Comparison of ENCODE assay signal across 8 mouse cellular contexts in genomic region chr19:57356273-57356672, GRCm38 (mm10). TPM values are rescaled to one million over a fixed set of nuclear protein-coding genes. Genes with fewer than 3 reads are reported as not detected.
DNase-seq lines count a peak whose midpoint lies in the region; ATAC-seq and TF ChIP-seq lines count a peak whose summit lies in the region.

No protein-coding gene starts in this region.

- H3K4me3 ChIP-seq in lung, embryonic 14.5 days (ENCODE audit: low read depth, low read length): no peak overlapping the region
- H3K4me3 ChIP-seq in heart, embryonic 15.5 days: no peak overlapping the region
- H3K4me3 ChIP-seq in lung, embryonic 16.5 days (ENCODE audit: low read length): no peak overlapping the region
- H3K4me3 ChIP-seq in hindbrain, embryonic 16.5 days (ENCODE audit: low read length): no peak overlapping the region
- H3K4me3 ChIP-seq in forebrain, embryonic 12.5 days (replicated peaks): no peak overlapping the region
- H3K4me3 ChIP-seq in forebrain, embryonic 14.5 days (ENCODE audit: low read depth, low read length): no peak overlapping the region

- no peaks in the 10 kb centered on the region for H3K9me3 ChIP-seq in lung, embryonic 14.5 days (ENCODE audit: low read depth, low read length)
- H3K9me3 ChIP-seq in heart, embryonic 15.5 days (replicated peaks): no peaks in the 10 kb centered on the region
- no peaks in the 10 kb centered on the region for H3K9me3 ChIP-seq in lung, embryonic 16.5 days (ENCODE audit: control insufficient read depth, low read length)
- H3K9me3 ChIP-seq in hindbrain, embryonic 16.5 days (ENCODE audit: control insufficient read depth, low read length): no peaks in the 10 kb centered on the region
- H3K9me3 ChIP-seq in forebrain, embryonic 12.5 days: no peaks in the 10 kb centered on the region
- no peaks in the 10 kb centered on the region for H3K9me3 ChIP-seq in forebrain, embryonic 14.5 days (replicated peaks; ENCODE audit: control insufficient read depth, low read length)

- peak; percentile 49 for DNase-seq in lung, embryonic 14.5 days
- DNase-seq in lung, postnatal 25 days (ENCODE audit: low spot score): no peak
- DNase-seq in thymus, postnatal 25 days: peak; percentile 67
- DNase-seq in forebrain, embryonic 14.5 days (ENCODE audit: low spot score): no peak

- H3K27me3 ChIP-seq in lung, embryonic 14.5 days (ENCODE audit: insufficient read depth, low read length): no peaks in the 10 kb centered on the region
- H3K27me3 ChIP-seq in heart, embryonic 15.5 days: no peaks in the 10 kb centered on the region
- H3K27me3 ChIP-seq in lung, embryonic 16.5 days (ENCODE audit: control insufficient read depth, insufficient read depth, low read depth, low read length): no peaks in the 10 kb centered on the region
- no peaks in the 10 kb centered on the region for H3K27me3 ChIP-seq in hindbrain, embryonic 16.5 days (replicated peaks; ENCODE audit: control insufficient read depth, insufficient read depth, low read length)
- H3K27me3 ChIP-seq in forebrain, embryonic 12.5 days: no peaks in the 10 kb centered on the region
- no peaks in the 10 kb centered on the region for H3K27me3 ChIP-seq in forebrain, embryonic 14.5 days (replicated peaks; ENCODE audit: control insufficient read depth, insufficient read depth, low read length)

- H3K9ac ChIP-seq in lung, embryonic 14.5 days: no peak overlapping the region
- no peak overlapping the region for H3K9ac ChIP-seq in heart, embryonic 15.5 days
- H3K9ac ChIP-seq in lung, embryonic 16.5 days (ENCODE audit: low read length): no peak overlapping the region
- H3K9ac ChIP-seq in hindbrain, embryonic 16.5 days (ENCODE audit: low read depth, low read length): no peak overlapping the region
- H3K9ac ChIP-seq in forebrain, embryonic 12.5 days: no peak overlapping the region
- no peak overlapping the region for H3K9ac ChIP-seq in forebrain, embryonic 14.5 days (ENCODE audit: low read length)

- H3K4me1 ChIP-seq in lung, embryonic 14.5 days (ENCODE audit: insufficient read depth): peaks cover 23% of the 10 kb centered on the region; the same call in 1 of the 2 replicates
- H3K4me1 ChIP-seq in heart, embryonic 15.5 days (replicated peaks): peaks cover 42% of the 10 kb centered on the region
- H3K4me1 ChIP-seq in lung, embryonic 16.5 days (replicated peaks; ENCODE audit: control insufficient read depth, insufficient read depth, low read length): peaks cover 23% of the 10 kb centered on the region
- peaks cover 9% of the 10 kb centered on the region; the same call in 1 of the 2 replicates for H3K4me1 ChIP-seq in hindbrain, embryonic 16.5 days (ENCODE audit: control insufficient read depth, insufficient read depth, low read depth, low read length)
- H3K4me1 ChIP-seq in forebrain, embryonic 12.5 days: peaks cover 13% of the 10 kb centered on the region
- H3K4me1 ChIP-seq in forebrain, embryonic 14.5 days (ENCODE audit: control insufficient read depth, insufficient read depth, low read length): peaks cover 4% of the 10 kb centered on the region; the same call in 1 of the 2 replicates

- H3K27ac ChIP-seq in lung, embryonic 14.5 days (ENCODE audit: low read depth): peak overlapping the region; percentile 84
- peak overlapping the region; percentile 76 for H3K27ac ChIP-seq in heart, embryonic 15.5 days
- H3K27ac ChIP-seq in lung, embryonic 16.5 days (ENCODE audit: low read length): peak overlapping the region; percentile 58
- H3K27ac ChIP-seq in hindbrain, embryonic 16.5 days (ENCODE audit: low read depth, low read length): no peak overlapping the region
- H3K27ac ChIP-seq in forebrain, embryonic 12.5 days: no peak overlapping the region
- H3K27ac ChIP-seq in forebrain, embryonic 14.5 days (ENCODE audit: low read depth, low read length): no peak overlapping the region

- H3K4me2 ChIP-seq in lung, embryonic 14.5 days: peak overlapping the region; percentile 38
- peak overlapping the region; percentile 36; the same call in 1 of the 2 replicates for H3K4me2 ChIP-seq in heart, embryonic 15.5 days
- H3K4me2 ChIP-seq in lung, embryonic 16.5 days (ENCODE audit: low read depth, low read length): peak overlapping the region; percentile 7; the same call in 1 of the 2 replicates
- no peak overlapping the region for H3K4me2 ChIP-seq in hindbrain, embryonic 16.5 days (ENCODE audit: low read length)
- no peak overlapping the region for H3K4me2 ChIP-seq in forebrain, embryonic 12.5 days
- no peak overlapping the region for H3K4me2 ChIP-seq in forebrain, embryonic 14.5 days (ENCODE audit: low read length)

- no peak for TF ChIP-seq CTCF in lung, embryonic 14.5 days (IDR thresholded peaks at IDR 0.05; ENCODE audit: low read depth)

- H3K36me3 ChIP-seq in lung, embryonic 14.5 days (ENCODE audit: insufficient read depth): no peaks in the 10 kb centered on the region
- no peaks in the 10 kb centered on the region for H3K36me3 ChIP-seq in heart, embryonic 15.5 days
- H3K36me3 ChIP-seq in lung, embryonic 16.5 days (ENCODE audit: control insufficient read depth, insufficient read depth, low read length): no peaks in the 10 kb centered on the region
- H3K36me3 ChIP-seq in hindbrain, embryonic 16.5 days (ENCODE audit: control insufficient read depth, insufficient read depth, low read length): no peaks in the 10 kb centered on the region
- no peaks in the 10 kb centered on the region for H3K36me3 ChIP-seq in forebrain, embryonic 12.5 days (replicated peaks)
- H3K36me3 ChIP-seq in forebrain, embryonic 14.5 days (ENCODE audit: control insufficient read depth, insufficient read depth, low read length): no peaks in the 10 kb centered on the region

- no peak for ATAC-seq in lung, embryonic 14.5 days (ENCODE audit: insufficient read depth)
- ATAC-seq in heart, embryonic 15.5 days (replicated peaks; ENCODE audit: insufficient number of reproducible peaks, insufficient read depth, low FRiP score, low read depth): no peak
- ATAC-seq in lung, embryonic 16.5 days (ENCODE audit: low read depth): no peak
- ATAC-seq in hindbrain, embryonic 16.5 days: no peak
- no peak for ATAC-seq in forebrain, embryonic 12.5 days (ENCODE audit: low FRiP score)
- ATAC-seq in forebrain, embryonic 14.5 days: no peak

- WGBS in lung, embryonic 14.5 days: 37% methylated on average over 7 of the region's 7 CpGs
- WGBS in heart, embryonic 15.5 days: 57% methylated on average over 7 of the region's 7 CpGs
- 28% methylated on average over 7 of the region's 7 CpGs for WGBS in lung, embryonic 16.5 days
- 81% methylated on average over 7 of the region's 7 CpGs for WGBS in hindbrain, embryonic 16.5 days
- 91% methylated on average over 7 of the region's 7 CpGs for WGBS in forebrain, embryonic 12.5 days
- WGBS in forebrain, embryonic 14.5 days: 84% methylated on average over 7 of the region's 7 CpGs

RNA-seq across cellular contexts. Expression of gene Fam160b1, which starts 4.2 kb away (rescaled TPM):
- 20.3 and 21.2 TPM in 2 replicates for polyA plus RNA-seq in lung, embryonic 14.5 days (2014; fragmentation: Nextera tagmentation; extraction: Ambion mirVana)
- polyA plus RNA-seq in heart, embryonic 15.5 days (2015; fragmentation: Nextera tagmentation; extraction: Ambion mirVana): 9.4 and 11.1 TPM in 2 replicates
- polyA plus RNA-seq in lung, embryonic 16.5 days (2015; fragmentation: Nextera tagmentation; extraction: Ambion mirVana): 15.0 and 15.5 TPM in 2 replicates
- polyA plus RNA-seq in hindbrain, embryonic 16.5 days (2015; fragmentation: Nextera tagmentation; extraction: Ambion mirVana): 11.2 and 12.8 TPM in 2 replicates
- 15.7 and 16.7 TPM in 2 replicates for polyA plus RNA-seq in forebrain, embryonic 12.5 days (2016; fragmentation: Nextera tagmentation; extraction: Ambion mirVana)
- 12.7 and 15.0 TPM in 2 replicates for polyA plus RNA-seq in forebrain, embryonic 14.5 days (2014; fragmentation: Nextera tagmentation; extraction: Ambion mirVana)

RNA-seq across cellular contexts. Expression of gene Ablim1, which starts 41.6 kb away (rescaled TPM):
- polyA plus RNA-seq in lung, embryonic 14.5 days (2014; fragmentation: Nextera tagmentation; extraction: Ambion mirVana): 39.9 TPM in 2 replicates
- 56.2 and 63.8 TPM in 2 replicates for polyA plus RNA-seq in heart, embryonic 15.5 days (2015; fragmentation: Nextera tagmentation; extraction: Ambion mirVana)
- polyA plus RNA-seq in lung, embryonic 16.5 days (2015; fragmentation: Nextera tagmentation; extraction: Ambion mirVana): 53.3 and 54.5 TPM in 2 replicates
- 57.3 and 62.1 TPM in 2 replicates for polyA plus RNA-seq in hindbrain, embryonic 16.5 days (2015; fragmentation: Nextera tagmentation; extraction: Ambion mirVana)
- polyA plus RNA-seq in forebrain, embryonic 12.5 days (2016; fragmentation: Nextera tagmentation; extraction: Ambion mirVana): 16.5 and 17.7 TPM in 2 replicates
- polyA plus RNA-seq in forebrain, embryonic 14.5 days (2014; fragmentation: Nextera tagmentation; extraction: Ambion mirVana): 24.0 and 35.5 TPM in 2 replicates

Comparison
In these comparisons a context has a peak if more than half of its experiments do, and no peak if none do; other contexts are left out.
1. DNase-seq: peak in lung, embryonic 14.5 days (single experiment) and thymus, postnatal 25 days (single experiment); none in lung, postnatal 25 days (single experiment) and forebrain, embryonic 14.5 days (single experiment).
2. H3K27ac ChIP-seq: peak in lung, embryonic 14.5 days (single experiment), heart, embryonic 15.5 days (single experiment) and lung, embryonic 16.5 days (single experiment); none in hindbrain, embryonic 16.5 days (single experiment), forebrain, embryonic 12.5 days (single experiment) and forebrain, embryonic 14.5 days (single experiment).
3. H3K4me2 ChIP-seq: peak in lung, embryonic 14.5 days (single experiment), heart, embryonic 15.5 days (single experiment) and lung, embryonic 16.5 days (single experiment); none in hindbrain, embryonic 16.5 days (single experiment), forebrain, embryonic 12.5 days (single experiment) and forebrain, embryonic 14.5 days (single experiment).